Mouse (Mus musculus) forebrain, postnatal 0 days (tissue): ENCODE data around the gene Kremen2. TPM values are rescaled to one million over a fixed set of nuclear protein-coding genes. Genes with fewer than 3 reads are reported as not detected.

ENCODE experiments used
- ATAC-seq: fragments of 200-750 bp; cut with Nextera tagmentation; 2 replicates; pipeline ENCODE4 v1.8.0; 2017; ENCODE audit warnings: mild to moderate bottlenecking, moderate library complexity
- DNase-seq: peaks from one replicate; pipeline ENCODE4 v3.0.0-alpha.2; 2015
- H3K27ac ChIP-seq: fragments of 300-500 bp; sonication (generic); 2 replicates; pipeline ENCODE4 v1.5.1; 2014; ENCODE audit warnings: low read depth, mild to moderate bottlenecking, antibody characterized with exemption, low read length, moderate library complexity, mixed read lengths
- H3K27me3 ChIP-seq: fragments of 300-500 bp; sonication (generic); 2 replicates; pipeline ENCODE4 v1.6.1; 2014; ENCODE audit warnings: mild to moderate bottlenecking, low read length, mixed read lengths; ENCODE audit not compliant: insufficient read depth
- H3K36me3 ChIP-seq: fragments of 300-500 bp; sonication (generic); 2 replicates; pipeline ENCODE4 v1.6.1; 2014; ENCODE audit warnings: mild to moderate bottlenecking, moderate library complexity; ENCODE audit not compliant: insufficient read depth
- H3K4me1 ChIP-seq: fragments of 300-500 bp; sonication (generic); 2 replicates; pipeline ENCODE4 v1.6.1; 2014; ENCODE audit warnings: antibody characterized with exemption; ENCODE audit not compliant: insufficient read depth
- H3K4me2 ChIP-seq: fragments of 300-500 bp; sonication (generic); 2 replicates; pipeline ENCODE4 v1.6.1; 2014; ENCODE audit warnings: low read depth, mild to moderate bottlenecking, moderate library complexity
- H3K4me3 ChIP-seq: fragments of 300-500 bp; sonication (generic); 2 replicates; pipeline ENCODE4 v1.5.1; 2014; ENCODE audit warnings: low read depth, low read length, mixed read lengths
- H3K9ac ChIP-seq: fragments of 300-500 bp; sonication (generic); 2 replicates; pipeline ENCODE4 v1.6.1; 2014; ENCODE audit warnings: mild to moderate bottlenecking
- H3K9me3 ChIP-seq: fragments of 300-500 bp; sonication (generic); 2 replicates; pipeline ENCODE4 v1.6.1; 2016; ENCODE audit warnings: low read length
- CTCF ChIP-seq: sonication (generic); IDR thresholded peaks from 2 replicates; pipeline ENCODE4 v1.5.1; 2016; ENCODE audit warnings: antibody characterized with exemption, control low read depth, low read depth
- WGBS: fragments of 180-500 bp; shearing (Covaris S2); extraction: QIAGEN DNeasy Blood & Tissue Kit; methylation state at CpG from one replicate; pipeline ENCODE4 v1.1.7; 2014; 5-methylcytosine and 5-hydroxymethylcytosine counted together
- polyA plus RNA-seq: library from polyadenylated mRNA; unstranded; fragments of >200 nt; fragmentation: Nextera tagmentation; extraction: Ambion mirVana; gene quantifications from 2 replicates; pipeline ENCODE4 v1.2.1, GENCODE M21; 2015
- total RNA-seq: library from RNA; depleted of rRNA; stranded (reverse); fragments of >200 nt; gene quantifications from 2 replicates; pipeline ENCODE4 v1.2.3, GENCODE M21; 2014; rRNA removed

Gene Kremen2
- total and polyA plus RNA-seq, 2 experiments from 2014 or later = 0.82 to 0.90 TPM

GRCm38 (mm10) chr17:23699131-23700077 lies 46.2 kb downstream of the Kremen2 start:
- under 1% methylated on average over 84 of the region's 101 CpGs for WGBS
- Histone ChIP-seq H3K4me1 (no peaks in the 10 kb centered on the region), H3K36me3 (no peaks in the 10 kb centered on the region), H3K27ac (no peak overlapping the region), H3K9ac (peak overlapping the region; percentile 50), H3K4me3 (peak overlapping the region; percentile 67), H3K27me3 (peaks cover 7% of the 10 kb centered on the region; the same call in 1 of the 2 replicates), H3K4me2 (peak overlapping the region; percentile 99), H3K9me3 (no peaks in the 10 kb centered on the region)
- ATAC-seq (peak; percentile 55), DNase-seq (no peak)
- no peak for TF ChIP-seq CTCF

- ATAC-seq (no peak), DNase-seq (no peak)
- Histone ChIP-seq H3K4me2 (no peak overlapping the region), H3K9me3 (no peaks in the 10 kb centered on the region), H3K4me3 (no peak overlapping the region), H3K27ac (no peak overlapping the region), H3K27me3 (peaks cover 7% of the 10 kb centered on the region; the same call in 1 of the 2 replicates), H3K36me3 (no peaks in the 10 kb centered on the region), H3K9ac (no peak overlapping the region), H3K4me1 (no peaks in the 10 kb centered on the region)
- 15% methylated on average over 3 of the region's 3 CpGs for WGBS
- TF ChIP-seq CTCF = no peak
Observed at GRCm38 (mm10) chr17:23695801-23696200, 49.8 kb downstream of the Kremen2 start.

DNA sequence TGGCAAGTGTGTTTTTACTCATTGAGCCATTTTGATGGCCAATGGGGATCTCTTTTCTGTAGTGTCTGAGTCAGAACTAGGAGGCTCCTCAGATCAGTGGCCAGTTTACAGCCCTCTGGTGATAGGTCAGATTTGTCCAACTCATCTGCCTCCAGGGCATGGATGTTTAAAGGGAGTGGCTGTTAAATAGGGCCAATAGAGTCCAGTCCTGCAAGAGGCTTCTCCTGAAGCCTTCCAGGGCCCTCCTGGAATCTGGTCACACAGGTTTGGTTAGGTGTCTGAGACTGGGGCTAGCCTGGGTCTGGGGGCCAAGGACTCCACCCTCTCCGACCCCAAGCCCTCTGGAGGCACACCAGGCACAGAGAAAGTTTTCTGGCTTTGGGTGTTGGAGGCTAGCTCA lies 51.1 kb downstream of the Kremen2 start:
- H3K4me2 ChIP-seq = no peak overlapping the region
- no peak overlapping the region for H3K27ac ChIP-seq
- TF ChIP-seq CTCF = no peak
- H3K9ac ChIP-seq = no peak overlapping the region
- H3K27me3 ChIP-seq = peaks cover 7% of the 10 kb centered on the region; the same call in 1 of the 2 replicates
- WGBS = 70% methylated on average over 1 of the region's 1 CpGs
- H3K9me3 ChIP-seq = no peaks in the 10 kb centered on the region
- H3K4me3 ChIP-seq = no peak overlapping the region
- H3K4me1 ChIP-seq = no peaks in the 10 kb centered on the region
- no peaks in the 10 kb centered on the region for H3K36me3 ChIP-seq
- ATAC-seq (no peak), DNase-seq (no peak)

Other genes starting within 250 kb of the Kremen2 start
- gene Zfp213, start 181.6 kb downstream of the Kremen2 start, total RNA-seq = 16.9 and 18.8 TPM in 2 replicates
- gene Zfp213, start 181.6 kb downstream of the Kremen2 start, polyA plus RNA-seq = 10.7 and 10.9 TPM in 2 replicates
- gene Zfp13, start 146.3 kb downstream of the Kremen2 start, total RNA-seq = 43.0 and 47.0 TPM in 2 replicates
- 21.5 and 23.6 TPM in 2 replicates for gene Zfp13, start 146.3 kb downstream of the Kremen2 start, polyA plus RNA-seq
- gene Zscan10, start 145.0 kb downstream of the Kremen2 start, total RNA-seq = not detected in 2 replicates
- gene Zscan10, start 145.0 kb downstream of the Kremen2 start, polyA plus RNA-seq = 0.18 and 0.21 TPM in 2 replicates
- gene Mmp25, start 100.6 kb downstream of the Kremen2 start, total RNA-seq = 0.31 and 0.48 TPM in 2 replicates
- 0.91 and 1.1 TPM in 2 replicates for gene Mmp25, start 100.6 kb downstream of the Kremen2 start, polyA plus RNA-seq
- gene Bicdl2, start 85.3 kb downstream of the Kremen2 start, total RNA-seq = 0.14 TPM in 1 of 2 replicates, not detected in the other
- gene Bicdl2, start 85.3 kb downstream of the Kremen2 start, polyA plus RNA-seq = 0.12 TPM in 1 of 2 replicates, not detected in the other
- gene Hcfc1r1, start 72.2 kb downstream of the Kremen2 start, total RNA-seq = 82.3 and 84.6 TPM in 2 replicates
- gene Hcfc1r1, start 72.2 kb downstream of the Kremen2 start, polyA plus RNA-seq = 198 and 215 TPM in 2 replicates
- 14.7 and 18.2 TPM in 2 replicates for gene Thoc6, start 72.0 kb downstream of the Kremen2 start, total RNA-seq
- 18.0 and 21.1 TPM in 2 replicates for gene Thoc6, start 72.0 kb downstream of the Kremen2 start, polyA plus RNA-seq
- gene Tnfrsf12a, start 68.4 kb downstream of the Kremen2 start, total RNA-seq = 1.4 and 3.9 TPM in 2 replicates
- gene Tnfrsf12a, start 68.4 kb downstream of the Kremen2 start, polyA plus RNA-seq = 2.0 and 3.6 TPM in 2 replicates
- gene Cldn6, start 66.6 kb downstream of the Kremen2 start, total RNA-seq = 0.31 and 1.8 TPM in 2 replicates
- 0.39 and 0.76 TPM in 2 replicates for gene Cldn6, start 66.6 kb downstream of the Kremen2 start, polyA plus RNA-seq
- gene Cldn9, start 61.8 kb downstream of the Kremen2 start, total RNA-seq = 0.54 TPM in 1 of 2 replicates, not detected in the other
- 0.25 and 0.62 TPM in 2 replicates for gene Cldn9, start 61.8 kb downstream of the Kremen2 start, polyA plus RNA-seq
- gene 1520401A03Rik, start 23.1 kb downstream of the Kremen2 start, total RNA-seq = not detected in 2 replicates
- not detected in 2 replicates for gene 1520401A03Rik, start 23.1 kb downstream of the Kremen2 start, polyA plus RNA-seq
- gene Pkmyt1, start 19.5 kb downstream of the Kremen2 start, total RNA-seq = 9.1 and 16.3 TPM in 2 replicates
- 14.1 and 14.5 TPM in 2 replicates for gene Pkmyt1, start 19.5 kb downstream of the Kremen2 start, polyA plus RNA-seq
- 51.9 and 54.9 TPM in 2 replicates for gene Paqr4, start 5.0 kb downstream of the Kremen2 start, total RNA-seq
- 48.8 and 56.9 TPM in 2 replicates for gene Paqr4, start 5.0 kb downstream of the Kremen2 start, polyA plus RNA-seq
- gene Flywch1, start 25.8 kb upstream of the Kremen2 start, total RNA-seq = 167 and 189 TPM in 2 replicates
- 117 and 135 TPM in 2 replicates for gene Flywch1, start 25.8 kb upstream of the Kremen2 start, polyA plus RNA-seq
- gene Flywch2, start 40.2 kb upstream of the Kremen2 start, total RNA-seq = 55.0 and 69.2 TPM in 2 replicates
- gene Flywch2, start 40.2 kb upstream of the Kremen2 start, polyA plus RNA-seq = 77.4 and 79.2 TPM in 2 replicates
- gene Srrm2, start 44.7 kb upstream of the Kremen2 start, total RNA-seq = 106 and 147 TPM in 2 replicates
- 218 and 384 TPM in 2 replicates for gene Srrm2, start 44.7 kb upstream of the Kremen2 start, polyA plus RNA-seq
- gene Elob, start 83.3 kb upstream of the Kremen2 start, total RNA-seq = 1,186 and 1,488 TPM in 2 replicates
- 1,394 and 1,814 TPM in 2 replicates for gene Elob, start 83.3 kb upstream of the Kremen2 start, polyA plus RNA-seq
- gene Prss33, start 90.2 kb upstream of the Kremen2 start, total RNA-seq = not detected in 2 replicates
- not detected in 2 replicates for gene Prss33, start 90.2 kb upstream of the Kremen2 start, polyA plus RNA-seq
- 0.57 TPM in 1 of 2 replicates, not detected in the other for gene Prss32, start 98.0 kb upstream of the Kremen2 start, total RNA-seq
- 0.20 and 0.30 TPM in 2 replicates for gene Prss32, start 98.0 kb upstream of the Kremen2 start, polyA plus RNA-seq
- gene Prss41, start 98.3 kb upstream of the Kremen2 start, total RNA-seq = 0.31 and 1.0 TPM in 2 replicates
- gene Prss41, start 98.3 kb upstream of the Kremen2 start, polyA plus RNA-seq = 1.0 and 1.3 TPM in 2 replicates
- gene Prss21, start 122.2 kb upstream of the Kremen2 start, total RNA-seq = not detected in 2 replicates
- gene Prss21, start 122.2 kb upstream of the Kremen2 start, polyA plus RNA-seq = not detected in 2 replicates
- not detected in 2 replicates for gene Dcpp1, start 135.0 kb upstream of the Kremen2 start, total RNA-seq
- not detected in 2 replicates for gene Dcpp1, start 135.0 kb upstream of the Kremen2 start, polyA plus RNA-seq
- gene Dcpp2, start 135.0 kb upstream of the Kremen2 start, total RNA-seq = not detected in 2 replicates
- not detected in 2 replicates for gene Dcpp2, start 135.0 kb upstream of the Kremen2 start, polyA plus RNA-seq
- not detected in 2 replicates for gene Dcpp3, start 171.6 kb upstream of the Kremen2 start, total RNA-seq
- gene Dcpp3, start 171.6 kb upstream of the Kremen2 start, polyA plus RNA-seq = not detected in 2 replicates
- gene Sbp, start 195.8 kb upstream of the Kremen2 start, total RNA-seq = not detected in 2 replicates
- not detected in 2 replicates for gene Sbp, start 195.8 kb upstream of the Kremen2 start, polyA plus RNA-seq
- not detected in 2 replicates for gene Sbpl, start 209.4 kb upstream of the Kremen2 start, total RNA-seq
- gene Sbpl, start 209.4 kb upstream of the Kremen2 start, polyA plus RNA-seq = not detected in 2 replicates
- 0.19 TPM in 1 of 2 replicates, not detected in the other for gene Prss30, start 234.7 kb upstream of the Kremen2 start, total RNA-seq
- 0.13 and 0.53 TPM in 2 replicates for gene Prss30, start 234.7 kb upstream of the Kremen2 start, polyA plus RNA-seq